Mouse (Mus musculus) embryonic stem cell, embryonic (primary cell): ENCODE results near the gene Kdm7a.

ENCODE experiments used
- CTCF ChIA-PET, 4 experiments: fragments of 300-600 bp in 2 of 4; fragments of 350-600 bp in 2 of 4; sonication (Branson Sonifier 250); formaldehyde crosslinking; loops; one replicate each; lab custom pipeline; 2022; ENCODE audit warnings: inconsistent platforms in 2 of 4; lab: Charles Lee
- POLR2A ChIA-PET, 4 experiments: fragments of 300-600 bp in 2 of 4; fragments of 350-600 bp in 2 of 4; sonication (Branson Sonifier 250); formaldehyde crosslinking; loops; one replicate each; lab custom pipeline; 2022; ENCODE audit warnings: antibody characterized with exemption in 4 of 4, inconsistent platforms in 1 of 4; lab: Charles Lee

Kdm7a gene

DNA sequence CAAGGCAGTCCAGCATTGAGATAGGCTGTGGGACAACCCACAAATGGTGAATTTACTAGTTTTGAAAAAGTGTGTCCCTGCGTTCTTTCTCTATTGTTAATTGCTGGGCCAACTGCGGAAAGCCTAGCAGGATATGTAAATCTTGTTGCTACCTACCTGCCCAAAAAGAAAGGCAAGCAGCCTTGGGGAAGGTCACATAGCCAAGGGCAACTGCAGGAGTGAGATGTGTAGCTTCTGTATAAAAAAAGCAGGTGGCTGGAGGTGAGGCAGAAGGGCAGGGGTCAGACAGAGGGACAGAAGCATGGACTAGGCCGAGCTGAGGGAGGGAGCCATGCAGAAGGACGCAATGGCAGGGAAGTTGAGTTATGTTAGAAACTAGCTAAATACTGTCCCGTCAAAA lies 74.0 kb downstream of the Kdm7a start:
- POLR2A ChIA-PET, result interaction anchor here in 2 of 4 experiments (0.6 to 3.0 kb wide), 11 partner anchors 10 to 313 kb away, joined by 3 to 12 read pairs (median 4); partner anchors contain the start of gene Parp12 (in 2 of the 2)
- CTCF ChIA-PET, result interaction anchor here in 3 of 4 experiments (0.6 to 2.6 kb wide), 5 partner anchors 13 to 261 kb away, joined by 3 to 7 read pairs (median 4); no protein-coding TSS in a partner anchor

DNA sequence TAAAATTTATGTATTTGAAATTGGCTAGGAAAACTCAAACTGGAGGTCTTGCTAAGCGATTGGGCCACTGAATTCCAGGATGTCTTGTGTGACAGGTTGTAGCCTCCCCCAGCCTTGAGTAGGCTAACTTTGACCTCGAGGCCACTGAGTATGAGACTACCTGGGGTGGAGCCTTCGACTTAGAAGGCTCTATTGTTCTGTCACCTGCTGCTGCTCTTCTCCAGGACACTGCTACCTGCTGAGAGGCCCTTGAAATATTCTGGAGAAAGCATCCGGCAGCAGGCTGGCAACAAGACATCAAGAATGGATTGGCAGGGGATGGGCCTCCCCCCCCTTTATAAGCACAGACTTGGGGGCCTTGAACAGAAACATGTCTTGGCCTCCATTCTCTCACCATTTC lies 75.1 kb downstream of the Kdm7a start:
- ChIA-PET POLR2A (interaction anchor here in 3 of 4 experiments (0.8 to 3.0 kb wide), 12 partner anchors 9 to 314 kb away, joined by 3 to 12 read pairs (median 4); partner anchors contain the start of gene Parp12 (in 1 of the 3)), CTCF (interaction anchor here in 3 of 4 experiments (0.6 to 2.6 kb wide), 3 partner anchors 14 to 467 kb away, joined by 3 to 7 read pairs (median 4); no protein-coding TSS in a partner anchor)

DNA sequence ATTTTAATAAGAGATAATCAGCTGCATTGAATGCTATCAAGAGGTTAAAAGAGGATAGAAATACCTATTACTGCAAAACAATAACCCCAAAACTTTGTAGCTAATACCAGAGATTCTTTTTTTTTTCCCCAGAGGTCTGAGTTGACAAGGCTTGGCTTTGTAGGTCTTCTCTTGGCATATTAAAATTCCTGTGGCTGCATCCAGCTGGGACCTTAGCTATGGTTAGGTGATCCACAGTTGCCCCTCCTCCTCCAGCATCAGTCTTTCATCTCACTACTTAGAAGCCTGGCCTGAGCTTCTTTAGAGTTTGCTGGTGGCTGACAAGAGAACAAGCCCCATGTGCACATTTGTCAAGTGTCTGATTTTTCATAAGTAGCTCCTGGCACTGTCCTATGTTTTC lies 81.9 kb downstream of the Kdm7a start:
- CTCF ChIA-PET, result interaction anchor here in 1 of 4 experiments (0.6 to 0.9 kb wide), 2 partner anchors 11 to 62 kb away, joined by 3 read pairs; no protein-coding TSS in a partner anchor
- POLR2A ChIA-PET, result interaction anchor here in 1 of 4 experiments (0.6 to 1.6 kb wide), 2 partner anchors 145 to 504 kb away, joined by 3 read pairs; no protein-coding TSS in a partner anchor

DNA sequence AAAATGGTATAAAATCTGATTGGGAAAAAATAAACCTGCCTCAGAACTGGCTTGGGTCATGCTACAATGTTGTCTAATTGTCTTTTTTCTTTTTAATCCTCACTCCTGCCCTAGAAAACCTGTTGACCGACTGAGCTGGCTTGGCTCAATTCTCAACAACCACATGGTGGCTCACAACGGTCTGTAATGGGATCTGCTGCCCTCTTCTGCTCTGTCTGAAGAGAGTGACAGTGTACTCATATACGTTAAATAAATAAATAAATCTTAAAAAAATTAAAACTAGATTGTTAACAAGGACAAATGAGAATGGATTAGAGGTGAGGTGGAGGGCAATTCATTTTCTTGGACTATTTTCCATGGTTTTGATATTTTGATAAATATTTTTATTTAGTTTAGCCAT lies 85.9 kb downstream of the Kdm7a start:
- POLR2A ChIA-PET, result no interaction called here
- CTCF ChIA-PET, result no interaction called here

DNA sequence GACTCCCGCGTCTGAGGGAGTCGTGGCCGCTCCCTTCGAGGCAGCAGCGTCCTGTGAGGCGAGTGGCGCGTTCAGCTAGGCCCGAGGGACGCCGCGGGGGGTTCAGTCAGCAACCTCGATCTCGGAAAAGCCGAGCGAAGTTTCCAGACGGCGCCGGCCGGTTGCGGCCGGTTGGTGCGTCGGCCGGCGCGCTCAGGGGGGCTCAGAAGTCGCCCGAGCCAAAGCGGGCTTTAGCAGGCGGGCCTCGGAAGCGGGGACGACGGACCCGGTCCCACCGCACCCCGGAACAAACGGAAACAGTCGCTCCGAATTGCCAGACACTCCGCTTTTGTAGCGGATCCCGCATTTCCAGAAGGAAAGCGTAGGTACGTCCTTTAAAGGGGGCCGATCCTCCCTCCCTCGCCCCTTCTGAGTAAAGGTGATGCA lies 88.1 kb downstream of the Kdm7a start:
- POLR2A ChIA-PET, result interaction anchor here in 3 of 4 experiments (0.6 to 3.2 kb wide), 8 partner anchors 9 to 328 kb away, joined by 3 to 11 read pairs (median 4); partner anchors contain the start of gene Hipk2 (in 1 of the 3)
- CTCF ChIA-PET, result interaction anchor here in 1 of 4 experiments (1.0 kb wide), 1 partner anchor 12 kb away, joined by 3 read pairs; no protein-coding TSS in a partner anchor

DNA sequence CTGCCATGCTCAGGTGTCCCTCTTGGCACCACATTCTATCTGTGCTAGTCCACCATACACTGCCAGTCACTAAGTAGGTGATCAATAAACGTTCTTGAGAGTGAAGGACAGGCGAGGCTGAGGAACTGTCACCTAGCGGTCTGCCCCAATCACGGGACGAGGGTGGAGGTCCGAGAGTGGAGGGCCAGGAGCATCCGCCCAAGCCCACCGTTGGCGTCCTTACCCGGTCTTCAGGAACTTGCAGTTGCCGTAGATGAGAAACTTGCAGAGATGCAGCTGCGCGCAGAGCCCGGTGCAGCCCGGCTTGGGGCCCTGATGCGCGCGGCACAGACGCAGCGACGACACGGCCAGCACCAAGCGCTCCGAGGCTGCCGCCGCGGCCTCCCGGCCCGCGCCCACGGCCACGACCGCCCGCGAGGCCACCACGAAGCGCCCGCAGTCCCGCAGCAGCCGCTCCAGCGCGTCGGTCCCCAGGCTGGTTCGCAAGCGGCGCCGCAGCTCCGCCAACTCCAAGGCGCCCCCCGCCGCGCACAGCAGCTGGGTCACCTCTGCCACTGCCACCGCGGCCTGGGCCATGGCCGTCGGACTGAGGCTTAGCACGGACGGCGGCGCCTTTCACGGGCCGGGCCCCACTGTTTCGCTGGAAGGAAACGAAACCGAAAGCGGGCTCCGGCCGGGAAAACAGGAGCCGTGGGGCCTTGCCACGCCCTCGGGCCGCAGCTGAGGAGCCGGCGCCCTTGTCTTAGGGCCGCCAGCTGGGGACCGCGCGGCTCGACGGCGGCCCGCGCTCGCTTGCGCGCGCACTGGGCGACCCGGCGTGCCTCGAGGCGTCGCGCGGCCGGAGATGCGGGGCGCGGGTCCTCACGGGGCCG lies 88.8 kb downstream of the Kdm7a start, which contains the start of gene Parp12:
TSS of gene Parp12 (minus strand) at position 766 of the 872 bp plus-strand sequence.
- POLR2A ChIA-PET, result interaction anchor here in 3 of 4 experiments (0.8 to 3.2 kb wide), 8 partner anchors 8 to 328 kb away, joined by 3 to 11 read pairs (median 4); no protein-coding TSS in a partner anchor
- CTCF ChIA-PET, result interaction anchor here in 2 of 4 experiments (0.6 to 1.0 kb wide), 2 partner anchors 11 to 72 kb away, joined by 3 read pairs; no protein-coding TSS in a partner anchor

DNA sequence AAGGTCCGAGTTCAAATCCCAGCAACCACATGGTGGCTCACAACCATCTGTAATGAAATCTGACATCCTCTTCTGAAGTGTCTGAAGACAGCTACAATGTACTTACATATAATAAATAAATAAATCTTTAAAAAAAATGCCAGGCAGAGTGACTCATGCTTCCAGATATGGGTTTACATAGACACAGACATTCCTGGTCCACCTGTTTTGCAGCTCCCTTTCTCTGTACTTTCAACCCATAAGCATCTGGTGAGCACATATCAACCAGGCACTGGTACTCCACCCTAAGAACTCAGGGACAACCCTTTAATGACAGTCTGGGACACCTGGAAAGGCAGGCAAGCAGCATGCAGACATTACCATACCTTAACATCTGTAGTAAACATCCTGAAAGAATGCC lies 91.2 kb downstream of the Kdm7a start:
- ChIA-PET CTCF (no interaction called here), POLR2A (no interaction called here)

DNA sequence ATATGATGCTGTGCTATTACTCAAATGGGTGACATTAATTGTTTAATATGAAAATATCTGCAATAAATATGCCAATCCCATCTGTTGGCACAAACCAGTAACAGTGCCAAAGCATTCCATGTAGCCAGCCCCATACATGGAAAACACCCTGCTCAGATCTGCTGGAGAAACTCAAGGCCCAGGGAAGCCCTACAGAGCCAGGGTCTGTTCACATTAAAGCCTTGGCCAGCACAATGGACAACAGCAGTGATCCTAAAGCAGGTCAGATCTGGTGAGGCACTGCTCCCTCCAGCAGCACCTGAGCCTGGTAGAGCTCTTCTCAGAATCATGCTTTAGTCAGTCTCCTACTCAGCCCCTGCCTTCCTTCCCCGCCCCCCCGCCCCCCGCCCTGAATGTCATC lies 93.4 kb downstream of the Kdm7a start:
- POLR2A ChIA-PET, result interaction anchor here in 3 of 4 experiments (0.9 to 1.2 kb wide), 4 partner anchors 9 to 632 kb away, joined by 3 to 6 read pairs (median 3); no protein-coding TSS in a partner anchor
- CTCF ChIA-PET, result no interaction called here

DNA sequence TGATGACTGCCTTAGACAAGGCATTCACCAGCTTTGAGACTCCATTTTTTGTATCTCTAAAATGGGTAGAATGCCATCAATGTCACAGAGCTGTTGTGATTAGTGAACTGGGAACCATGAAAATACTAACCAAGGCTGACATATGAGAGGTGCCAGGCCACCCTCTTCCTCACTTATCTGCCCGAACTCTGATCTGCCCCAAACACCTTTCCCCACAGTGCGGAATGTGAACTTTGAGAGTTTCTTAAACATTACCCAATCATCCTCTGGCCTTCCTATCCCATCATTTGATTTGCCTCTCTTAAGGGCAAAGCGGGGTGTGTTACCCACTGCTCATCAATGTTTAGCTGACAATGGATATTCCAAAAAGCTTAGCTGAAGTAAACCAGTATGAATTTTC lies 93.9 kb downstream of the Kdm7a start:
- ChIA-PET CTCF (no interaction called here), POLR2A (interaction anchor here in 3 of 4 experiments (0.9 to 1.2 kb wide), 3 partner anchors 9 to 632 kb away, joined by 3 to 6 read pairs (median 3); no protein-coding TSS in a partner anchor)

DNA sequence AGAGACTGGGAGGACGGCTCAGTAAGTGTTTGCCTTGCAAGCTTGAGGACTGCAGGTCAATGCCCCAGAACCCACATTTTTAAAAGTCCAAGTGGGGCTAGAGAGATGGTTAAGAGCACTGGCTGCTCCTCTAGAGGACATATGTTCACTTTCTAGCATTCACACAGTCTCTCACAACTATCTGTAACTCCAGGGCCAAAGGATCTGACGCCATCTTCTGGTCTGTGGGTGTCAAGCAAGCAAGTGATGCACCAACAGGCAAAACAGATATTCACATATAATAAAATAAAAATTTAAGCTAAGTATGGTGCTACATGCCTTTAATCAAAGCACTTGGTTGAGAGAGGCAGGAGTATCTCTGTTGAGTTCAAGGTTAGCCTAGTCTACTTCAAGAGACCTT lies 99.8 kb downstream of the Kdm7a start:
- POLR2A ChIA-PET, result no interaction called here
- CTCF ChIA-PET, result interaction anchor here in 2 of 4 experiments (0.7 to 1.1 kb wide), 2 partner anchors 11 to 180 kb away, joined by 3 read pairs; partner anchors contain the start of gene Parp12 (in 1 of the 2)

DNA sequence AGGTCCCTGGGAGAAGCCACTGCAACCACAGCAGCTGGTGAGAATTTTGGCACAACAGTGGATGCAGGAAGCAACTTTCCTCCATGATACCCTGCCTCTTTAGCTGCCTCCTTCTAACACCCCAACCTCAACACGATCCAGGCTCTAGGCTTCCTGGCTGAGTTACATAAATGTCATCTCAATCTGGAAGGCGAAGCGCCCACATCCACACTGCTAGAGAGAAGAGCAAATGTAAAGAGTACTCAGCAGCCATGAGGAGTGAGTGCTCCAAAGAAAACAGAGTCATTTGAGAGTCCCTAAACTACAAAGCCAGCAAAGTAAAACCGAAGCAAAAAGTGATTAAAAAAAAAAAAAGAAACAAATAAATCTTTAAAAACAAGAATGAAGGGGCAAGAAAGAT lies 102.0 kb downstream of the Kdm7a start:
- POLR2A ChIA-PET, result no interaction called here
- CTCF ChIA-PET, result no interaction called here
